Mouse (Mus musculus) hematopoietic stem cell, adult 5-6 weeks (primary cell): ENCODE measurements around the gene Srgap1. TPM values are rescaled to one million over a fixed set of nuclear protein-coding genes. Genes with fewer than 3 reads are reported as not detected.

Experiments
- total RNA-seq: library from RNA; stranded (forward); fragments of 172-1452, 232-1000 nt; gene quantifications from 2 replicates; pipeline ENCODE4 v1.2.3, GENCODE M21; 2017

Gene Srgap1
- total RNA-seq, 1 experiment from 2014 or later, result 0.69 TPM

Other genes starting within 250 kb of the Srgap1 start
- gene Rxylt1, start 50.1 kb upstream of the Srgap1 start, total RNA-seq, result 39.3 and 77.3 TPM in 2 replicates